Mouse (Mus musculus) telencephalon, adult 2 months (tissue): ENCODE results near the gene Gm49355.

Experiments used
- DNase-seq: peaks from one replicate; pipeline ENCODE4 v3.0.0-alpha.2; 2011; ENCODE audit warnings: low read depth, low spot score

The Gm49355 gene

GRCm38 (mm10) chr14:12342458-12343131 is 58.8 kb downstream of the Gm49355 start:
- no peak for DNase-seq

- no peak for DNase-seq
Measured at GRCm38 (mm10) chr14:12343451-12343941, 59.7 kb downstream of the Gm49355 start.

GRCm38 (mm10) chr14:12344061-12344745 is 60.4 kb downstream of the Gm49355 start:
- no peak for DNase-seq

- no peak for DNase-seq
Measured at GRCm38 (mm10) chr14:12344746-12345240, 61.0 kb downstream of the Gm49355 start.

- DNase-seq, result no peak
Measured at GRCm38 (mm10) chr14:12345241-12345921, 61.6 kb downstream of the Gm49355 start.

GRCm38 (mm10) chr14:12346011-12346864 is 62.5 kb downstream of the Gm49355 start:
- no peak for DNase-seq

- no peak for DNase-seq
Measured at GRCm38 (mm10) chr14:12346865-12347600, 63.3 kb downstream of the Gm49355 start.

GRCm38 (mm10) chr14:12348089-12348488 is 64.3 kb downstream of the Gm49355 start, which contains the start of gene Fezf2:
Gene Fezf2 (minus strand): TSS chr14:12348189.
- DNase-seq, result no peak

GRCm38 (mm10) chr14:12349334-12350090 is 65.7 kb downstream of the Gm49355 start:
- DNase-seq, result no peak

GRCm38 (mm10) chr14:12350271-12350916 is 66.6 kb downstream of the Gm49355 start:
- no peak for DNase-seq
